Mouse (Mus musculus): ENCODE data around the gene Auts2. TPM values are rescaled to one million over a fixed set of nuclear protein-coding genes. Genes with fewer than 3 reads are reported as not detected.

Auts2 gene
- polyA plus RNA-seq, 1 experiment from 2014 or later, result 34.0 TPM

DNA sequence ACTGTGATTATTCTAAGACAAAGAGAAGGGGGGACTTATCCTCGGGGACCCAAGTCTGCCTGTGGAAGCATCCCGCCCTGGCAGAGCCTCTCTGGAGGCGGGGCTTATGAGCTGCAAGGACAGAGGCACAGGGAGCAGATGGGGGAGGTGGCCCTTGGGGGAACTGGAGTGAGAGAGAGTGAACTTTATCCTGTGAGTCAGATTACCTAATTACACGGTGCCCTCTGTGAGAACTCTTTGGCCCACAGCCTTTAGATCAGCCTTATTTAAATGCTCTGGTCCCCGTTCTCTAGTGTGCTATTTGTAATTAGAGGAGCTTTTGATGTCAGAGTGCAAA lies 809.9 kb downstream of the Auts2 start:
- H3K9ac ChIP-seq, result no peak overlapping the region
- H3K36me3 ChIP-seq, result no peaks in the 10 kb centered on the region
- no peaks in the 10 kb centered on the region for H3K27me3 ChIP-seq
- no peak for ATAC-seq (ENCODE audit: insufficient number of reproducible peaks, low FRiP score, low TSS enrichment, low read depth)
- peaks cover 30% of the 10 kb centered on the region for H3K4me1 ChIP-seq
- H3K27ac ChIP-seq, result no peak overlapping the region
- 15% methylated on average over 5 of the region's 5 CpGs for WGBS
- H3K4me2 ChIP-seq, result no peak overlapping the region
- no peak overlapping the region for H3K4me3 ChIP-seq
- no peaks in the 10 kb centered on the region for H3K9me3 ChIP-seq

DNA sequence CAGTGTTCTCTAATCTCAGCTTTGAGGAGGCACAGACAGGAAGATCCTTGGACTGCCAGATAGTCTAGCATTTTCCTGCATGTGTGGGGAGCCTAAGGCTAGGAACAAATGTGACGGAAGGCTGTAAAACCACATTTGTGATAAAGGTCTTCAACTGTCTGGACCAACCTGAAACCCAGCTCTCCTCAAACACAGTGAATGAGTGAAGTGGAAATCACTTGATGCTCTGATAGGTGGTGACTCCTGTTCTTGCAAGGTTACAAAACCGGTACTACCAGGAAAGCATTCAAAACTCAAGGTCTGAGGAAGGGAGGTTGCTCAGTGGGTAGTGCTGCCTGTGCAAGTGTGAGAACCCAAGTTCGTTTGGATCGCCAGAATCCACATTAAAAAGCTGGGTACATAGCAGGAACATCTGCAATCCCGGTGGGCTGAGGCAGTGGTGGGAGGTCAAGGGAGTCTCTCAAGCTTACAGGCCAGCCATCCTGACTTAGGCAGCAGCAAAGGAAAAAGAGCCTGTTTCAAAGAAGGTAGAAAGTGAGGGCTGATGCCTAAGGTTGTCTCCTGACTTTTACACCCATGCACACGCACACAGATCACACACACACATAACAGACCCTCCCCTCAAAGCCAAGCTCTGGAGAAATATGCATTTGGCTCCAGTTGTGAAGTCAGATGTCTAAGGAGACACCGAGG lies 810.4 kb downstream of the Auts2 start:
- Histone ChIP-seq H3K4me3 (no peak overlapping the region), H3K27ac (no peak overlapping the region), H3K4me2 (no peak overlapping the region), H3K4me1 (peaks cover 30% of the 10 kb centered on the region), H3K36me3 (no peaks in the 10 kb centered on the region), H3K9ac (no peak overlapping the region), H3K27me3 (no peaks in the 10 kb centered on the region), H3K9me3 (no peaks in the 10 kb centered on the region)
- 50% methylated on average over 7 of the region's 7 CpGs for WGBS
- ATAC-seq (ENCODE audit: insufficient number of reproducible peaks, low FRiP score, low TSS enrichment, low read depth), result no peak

DNA sequence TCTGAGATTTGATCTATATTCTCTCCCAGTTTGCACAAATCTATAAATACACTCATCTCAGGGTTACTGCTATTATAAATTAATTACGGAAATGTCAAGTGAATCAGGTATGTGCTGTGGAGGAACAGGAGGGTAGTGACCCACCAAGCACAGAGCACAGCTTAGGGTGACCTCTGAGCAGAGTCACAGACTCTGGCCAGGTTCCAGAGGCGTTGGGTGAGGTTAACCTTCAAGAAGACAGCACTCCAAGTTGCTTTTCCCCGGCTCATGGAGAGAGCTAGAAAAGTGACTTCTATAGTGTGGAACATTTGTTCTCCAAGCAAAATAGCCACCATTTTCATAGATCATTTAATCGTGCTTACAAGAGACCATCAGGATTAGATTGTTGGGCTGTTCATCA lies 813.7 kb downstream of the Auts2 start:
- 0 out of 2 replicates have a peak, but pooled peaks cover 3% of the 10 kb centered on the region for H3K27me3 ChIP-seq
- H3K9me3 ChIP-seq, result no peaks in the 10 kb centered on the region
- ATAC-seq (ENCODE audit: insufficient number of reproducible peaks, low FRiP score, low TSS enrichment, low read depth), result no peak
- 76% methylated on average over 4 of the region's 4 CpGs for WGBS
- H3K27ac ChIP-seq, result no peak overlapping the region
- H3K4me2 ChIP-seq, result no peak overlapping the region
- no peaks in the 10 kb centered on the region for H3K36me3 ChIP-seq
- no peak overlapping the region for H3K4me3 ChIP-seq
- no peak overlapping the region for H3K9ac ChIP-seq
- H3K4me1 ChIP-seq, result peaks cover 16% of the 10 kb centered on the region

DNA sequence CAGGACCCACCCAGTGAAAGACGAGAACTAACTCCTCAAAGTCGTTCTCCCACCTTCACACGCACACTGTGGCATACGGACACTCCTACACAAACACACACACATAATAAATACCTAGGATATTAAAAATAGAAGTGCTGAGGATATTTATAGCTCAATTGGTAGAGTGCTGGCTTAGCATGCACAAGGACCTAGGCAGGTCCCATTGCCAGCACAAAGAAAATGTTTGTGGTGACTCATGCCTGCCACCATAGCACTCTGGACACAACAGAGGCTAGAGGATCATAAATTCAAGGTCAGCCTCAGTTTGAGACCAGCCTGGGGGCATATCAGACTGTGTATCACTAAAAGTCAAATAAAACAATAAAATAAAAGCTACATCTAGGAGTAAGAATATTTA lies 815.2 kb downstream of the Auts2 start:
- no peak overlapping the region for H3K27ac ChIP-seq
- no peak overlapping the region for H3K4me2 ChIP-seq
- H3K4me1 ChIP-seq, result peaks cover 4% of the 10 kb centered on the region; the same call in 1 of the 2 replicates
- no peaks in the 10 kb centered on the region for H3K9me3 ChIP-seq
- 0 out of 2 replicates have a peak, but pooled peaks cover 3% of the 10 kb centered on the region for H3K27me3 ChIP-seq
- H3K36me3 ChIP-seq, result no peaks in the 10 kb centered on the region
- H3K9ac ChIP-seq, result no peak overlapping the region
- ATAC-seq (ENCODE audit: insufficient number of reproducible peaks, low FRiP score, low TSS enrichment, low read depth), result no peak
- 80% methylated on average over 4 of the region's 4 CpGs for WGBS
- H3K4me3 ChIP-seq, result no peak overlapping the region

DNA sequence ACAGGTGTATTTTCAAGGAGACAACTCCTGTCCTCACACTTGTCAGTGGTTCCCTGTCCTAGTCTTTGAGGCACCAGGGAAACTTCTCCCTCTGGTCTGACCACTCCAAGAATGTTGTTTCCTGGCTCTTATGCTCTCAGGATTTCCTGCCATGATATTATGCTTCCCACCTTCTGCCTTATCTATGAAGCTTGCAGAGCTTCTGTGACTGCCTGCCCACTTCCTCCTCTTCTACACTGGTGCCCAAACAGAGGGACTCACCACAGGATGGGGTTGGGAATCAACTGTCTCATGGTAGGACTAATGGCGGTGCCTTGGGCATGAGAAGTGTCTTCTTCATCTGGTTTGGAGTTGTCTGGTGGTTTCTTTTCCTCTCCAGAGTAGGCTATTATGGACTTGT lies 818.6 kb downstream of the Auts2 start:
- WGBS, result 89% methylated on average over 1 of the region's 1 CpGs
- Histone ChIP-seq H3K4me3 (no peak overlapping the region), H3K4me1 (peaks cover 3% of the 10 kb centered on the region; the same call in 1 of the 2 replicates), H3K4me2 (no peak overlapping the region), H3K9me3 (no peaks in the 10 kb centered on the region), H3K27me3 (0 out of 2 replicates have a peak, but pooled peaks cover 3% of the 10 kb centered on the region), H3K36me3 (no peaks in the 10 kb centered on the region), H3K27ac (no peak overlapping the region), H3K9ac (no peak overlapping the region)
- ATAC-seq (ENCODE audit: insufficient number of reproducible peaks, low FRiP score, low TSS enrichment, low read depth), result no peak

DNA sequence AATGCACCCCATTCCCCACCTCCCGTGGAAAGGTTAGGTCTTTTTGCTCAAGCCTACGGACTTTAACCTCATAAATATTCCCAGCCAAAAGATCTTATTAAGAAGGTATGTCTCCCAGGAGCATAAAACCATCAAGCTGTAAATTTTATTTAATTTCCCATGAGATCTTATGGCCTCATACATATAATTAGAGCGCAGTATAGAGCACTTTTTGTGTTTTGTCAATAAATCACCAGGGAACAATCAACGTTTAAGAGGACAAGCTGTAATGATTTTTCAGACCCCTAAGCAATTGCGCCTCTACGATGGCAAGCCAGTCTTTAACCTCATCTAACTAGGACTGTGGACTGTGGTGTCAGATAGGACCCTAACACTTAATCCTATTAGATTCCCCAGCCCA lies 820.4 kb downstream of the Auts2 start:
- Histone ChIP-seq H3K9ac (no peak overlapping the region), H3K9me3 (no peaks in the 10 kb centered on the region), H3K27ac (no peak overlapping the region), H3K27me3 (0 out of 2 replicates have a peak, but pooled peaks cover 3% of the 10 kb centered on the region), H3K4me2 (no peak overlapping the region), H3K36me3 (no peaks in the 10 kb centered on the region), H3K4me1 (peaks cover 8% of the 10 kb centered on the region; the same call in 1 of the 2 replicates), H3K4me3 (no peak overlapping the region)
- WGBS, result 26% methylated on average over 6 of the region's 6 CpGs
- ATAC-seq (ENCODE audit: insufficient number of reproducible peaks, low FRiP score, low TSS enrichment, low read depth), result no peak

DNA sequence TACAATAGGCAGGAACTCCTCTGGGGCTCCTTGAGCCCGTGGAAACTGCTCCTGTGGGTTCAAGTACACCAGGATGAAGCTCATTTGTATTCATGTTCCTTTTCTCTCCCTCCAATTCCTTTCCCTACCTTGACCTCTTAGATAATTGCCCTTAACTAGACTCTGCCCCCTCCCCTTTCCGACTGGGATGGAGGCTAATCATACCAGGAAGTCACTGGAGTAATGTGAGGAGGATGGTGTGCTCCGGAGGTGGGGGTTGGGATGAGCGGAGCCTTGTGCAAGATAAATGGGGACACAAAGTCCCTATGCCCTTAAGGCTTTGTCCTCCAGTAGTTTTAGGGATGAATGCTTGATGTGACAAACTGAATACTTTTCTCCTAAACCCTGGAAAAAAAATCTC lies 820.8 kb downstream of the Auts2 start:
- H3K27ac ChIP-seq, result no peak overlapping the region
- no peak overlapping the region for H3K4me3 ChIP-seq
- 24% methylated on average over 4 of the region's 4 CpGs for WGBS
- no peak overlapping the region for H3K9ac ChIP-seq
- 0 out of 2 replicates have a peak, but pooled peaks cover 3% of the 10 kb centered on the region for H3K27me3 ChIP-seq
- H3K4me1 ChIP-seq, result peaks cover 12% of the 10 kb centered on the region; the same call in 1 of the 2 replicates
- H3K9me3 ChIP-seq, result no peaks in the 10 kb centered on the region
- H3K36me3 ChIP-seq, result no peaks in the 10 kb centered on the region
- H3K4me2 ChIP-seq, result no peak overlapping the region
- ATAC-seq (ENCODE audit: insufficient number of reproducible peaks, low FRiP score, low TSS enrichment, low read depth), result no peak

DNA sequence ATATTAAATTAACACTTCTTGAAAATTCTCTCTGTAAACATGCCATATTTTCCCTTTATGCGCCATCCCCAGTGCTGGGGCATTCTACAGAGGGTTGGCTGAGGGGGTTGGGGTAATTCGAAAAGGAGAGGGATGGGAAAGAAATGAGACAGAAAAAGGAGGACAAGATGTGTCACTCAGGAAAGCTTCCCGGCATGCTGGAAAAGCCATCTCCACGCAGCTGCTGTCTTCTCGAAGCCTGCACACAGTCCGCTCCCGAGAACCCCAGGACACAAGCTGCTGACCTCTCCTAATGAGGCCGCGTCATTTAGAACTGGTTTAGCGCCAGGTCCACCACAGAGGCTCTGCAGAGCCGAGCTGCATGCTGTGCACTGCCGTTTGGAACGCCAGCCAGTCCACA lies 825.1 kb downstream of the Auts2 start:
- no peak for ATAC-seq (ENCODE audit: insufficient number of reproducible peaks, low FRiP score, low TSS enrichment, low read depth)
- 43% methylated on average over 13 of the region's 13 CpGs for WGBS
- no peak overlapping the region for H3K27ac ChIP-seq
- H3K4me2 ChIP-seq, result no peak overlapping the region
- H3K36me3 ChIP-seq, result peaks cover 4% of the 10 kb centered on the region; the same call in 1 of the 2 replicates
- H3K9me3 ChIP-seq, result no peaks in the 10 kb centered on the region
- H3K9ac ChIP-seq, result no peak overlapping the region
- H3K4me1 ChIP-seq, result 0 out of 2 replicates have a peak, but pooled peaks cover 9% of the 10 kb centered on the region
- no peaks in the 10 kb centered on the region for H3K27me3 ChIP-seq
- no peak overlapping the region for H3K4me3 ChIP-seq

DNA sequence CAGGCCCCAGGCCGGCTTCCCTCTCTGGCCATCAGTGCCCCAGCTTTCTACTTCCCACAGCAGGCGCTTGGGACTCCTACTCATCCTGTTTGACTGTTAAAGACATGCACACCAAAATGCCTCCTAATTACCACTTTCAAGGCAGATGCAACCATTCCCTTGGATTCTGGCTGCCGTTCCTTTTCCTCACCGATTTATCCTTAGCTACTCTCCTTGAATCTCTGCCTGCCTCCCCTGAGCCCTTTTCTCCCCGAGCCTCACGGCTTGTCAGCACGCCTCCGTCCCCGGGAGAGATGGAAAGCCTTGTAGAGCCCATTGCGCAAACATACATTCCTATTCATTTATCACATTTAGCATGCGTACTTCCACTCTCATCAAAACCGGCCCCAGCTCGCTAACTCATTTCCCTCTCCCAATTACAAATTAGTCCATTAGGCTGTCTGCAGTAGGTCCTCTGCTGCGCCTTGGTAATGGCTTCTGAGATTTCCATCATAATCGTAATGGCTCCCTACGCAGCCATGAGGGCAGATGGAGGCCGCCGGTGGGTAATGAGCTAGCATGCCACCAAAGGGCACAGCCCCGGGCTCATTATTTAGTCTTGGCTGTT lies 825.7 kb downstream of the Auts2 start:
- Histone ChIP-seq H3K4me3 (no peak overlapping the region), H3K9me3 (no peaks in the 10 kb centered on the region), H3K4me2 (no peak overlapping the region), H3K36me3 (peaks cover 4% of the 10 kb centered on the region; the same call in 1 of the 2 replicates), H3K27me3 (no peaks in the 10 kb centered on the region), H3K9ac (no peak overlapping the region), H3K4me1 (0 out of 2 replicates have a peak, but pooled peaks cover 9% of the 10 kb centered on the region), H3K27ac (no peak overlapping the region)
- WGBS, result 57% methylated on average over 19 of the region's 19 CpGs
- no peak for ATAC-seq (ENCODE audit: insufficient number of reproducible peaks, low FRiP score, low TSS enrichment, low read depth)

DNA sequence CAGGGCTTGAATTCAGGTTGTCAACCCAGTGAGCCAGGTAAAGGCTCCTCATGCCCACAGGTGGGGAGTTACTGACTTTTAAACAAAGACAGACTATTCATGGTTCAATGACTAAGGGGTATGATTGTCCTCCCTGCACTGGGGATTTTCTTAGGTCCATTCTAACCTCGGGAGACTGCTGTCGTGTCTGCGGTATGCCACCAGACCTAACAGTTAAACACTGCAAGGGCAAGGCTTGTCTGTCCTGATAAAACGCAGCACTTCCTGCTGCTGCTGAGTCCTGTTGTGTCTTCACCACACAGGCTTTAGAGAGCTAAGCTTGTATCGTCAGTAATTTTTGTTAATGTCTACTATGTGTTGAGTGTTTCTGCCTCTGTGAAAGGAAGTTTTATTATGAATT lies 828.2 kb downstream of the Auts2 start:
- Histone ChIP-seq H3K4me1 (peaks cover 23% of the 10 kb centered on the region), H3K27ac (no peak overlapping the region), H3K4me3 (no peak overlapping the region), H3K9me3 (no peaks in the 10 kb centered on the region), H3K9ac (no peak overlapping the region), H3K27me3 (no peaks in the 10 kb centered on the region), H3K4me2 (no peak overlapping the region), H3K36me3 (peaks cover 4% of the 10 kb centered on the region; the same call in 1 of the 2 replicates)
- 83% methylated on average over 5 of the region's 5 CpGs for WGBS
- no peak for ATAC-seq (ENCODE audit: insufficient number of reproducible peaks, low FRiP score, low TSS enrichment, low read depth)

DNA sequence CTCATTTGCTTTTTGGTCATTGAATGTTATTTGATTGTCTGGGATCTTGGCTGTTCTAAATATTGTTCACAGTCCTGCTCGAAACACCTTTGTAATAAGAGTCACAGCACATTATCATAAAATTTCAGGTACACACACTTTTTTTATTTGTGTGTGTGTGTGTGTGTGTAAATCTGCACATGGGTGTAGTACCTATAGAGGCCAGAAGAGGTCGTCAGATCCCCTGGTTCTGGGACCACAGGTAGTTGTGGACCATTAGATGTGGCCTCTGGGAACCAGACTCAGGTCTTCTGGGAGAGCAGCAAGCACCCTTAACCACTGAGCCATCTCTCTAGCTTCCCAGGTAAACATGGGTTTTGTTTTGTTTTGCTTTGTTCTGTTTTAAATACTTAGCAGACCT lies 830.7 kb downstream of the Auts2 start:
- Histone ChIP-seq H3K4me3 (no peak overlapping the region), H3K36me3 (peaks cover 4% of the 10 kb centered on the region; the same call in 1 of the 2 replicates), H3K27ac (no peak overlapping the region), H3K4me1 (peaks cover 20% of the 10 kb centered on the region), H3K27me3 (no peaks in the 10 kb centered on the region), H3K9me3 (no peaks in the 10 kb centered on the region), H3K9ac (no peak overlapping the region), H3K4me2 (no peak overlapping the region)
- 89% methylated on average over 2 of the region's 2 CpGs for WGBS
- no peak for ATAC-seq (ENCODE audit: insufficient number of reproducible peaks, low FRiP score, low TSS enrichment, low read depth)

DNA sequence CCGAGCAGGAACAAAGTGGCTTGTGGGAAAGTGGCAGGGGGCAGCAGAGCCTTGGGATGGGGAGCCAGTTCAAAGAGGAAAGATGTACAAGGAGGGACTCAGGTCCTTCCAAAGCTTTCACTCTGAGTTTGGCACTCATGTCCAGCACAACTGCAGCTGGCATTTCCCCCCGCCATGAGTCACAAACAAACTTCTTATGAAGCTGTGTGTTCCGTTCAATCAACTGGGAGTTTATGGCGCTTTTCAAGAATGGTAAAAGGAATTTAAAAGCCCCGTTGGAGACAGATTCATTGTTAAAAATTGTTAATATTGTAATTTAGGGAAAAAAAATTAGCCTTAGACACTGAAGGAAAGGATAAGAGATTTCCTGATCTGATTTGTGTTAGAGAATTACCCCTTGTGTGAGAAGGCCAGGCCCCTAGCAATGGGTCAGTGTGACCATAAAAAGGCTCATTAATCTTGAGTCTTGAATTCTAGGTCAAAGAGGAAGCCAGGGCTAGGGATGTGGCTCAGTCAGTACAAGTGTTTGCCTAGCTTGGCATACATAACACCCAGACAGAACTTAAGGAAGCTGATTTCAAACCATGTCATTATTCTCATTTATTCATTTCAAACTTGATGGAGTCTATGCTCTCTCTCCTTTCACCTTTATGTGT lies 831.5 kb downstream of the Auts2 start:
- H3K36me3 ChIP-seq, result peaks cover 4% of the 10 kb centered on the region; the same call in 1 of the 2 replicates
- peaks cover 22% of the 10 kb centered on the region for H3K4me1 ChIP-seq
- no peak overlapping the region for H3K9ac ChIP-seq
- ATAC-seq (ENCODE audit: insufficient number of reproducible peaks, low FRiP score, low TSS enrichment, low read depth), result no peak
- no peak overlapping the region for H3K4me3 ChIP-seq
- no peaks in the 10 kb centered on the region for H3K9me3 ChIP-seq
- WGBS, result 29% methylated on average over 5 of the region's 5 CpGs
- no peak overlapping the region for H3K4me2 ChIP-seq
- peak overlapping the region; percentile 38 for H3K27ac ChIP-seq
- H3K27me3 ChIP-seq, result no peaks in the 10 kb centered on the region

Data from limb, embryonic 15.5 days (tissue).